Mouse (Mus musculus): ENCODE measurements around the gene Mettl7a3. TPM values are rescaled to one million over a fixed set of nuclear protein-coding genes. Genes with fewer than 3 reads are reported as not detected.
"Not testable (repeated sequence)": the region's sequence is repeated elsewhere in the genome, so short reads cannot be mapped to it uniquely, and the experiment has no call there.

The Mettl7a3 gene
- polyA plus RNA-seq, 2 experiments = 0.60 to 0.70 TPM

DNA sequence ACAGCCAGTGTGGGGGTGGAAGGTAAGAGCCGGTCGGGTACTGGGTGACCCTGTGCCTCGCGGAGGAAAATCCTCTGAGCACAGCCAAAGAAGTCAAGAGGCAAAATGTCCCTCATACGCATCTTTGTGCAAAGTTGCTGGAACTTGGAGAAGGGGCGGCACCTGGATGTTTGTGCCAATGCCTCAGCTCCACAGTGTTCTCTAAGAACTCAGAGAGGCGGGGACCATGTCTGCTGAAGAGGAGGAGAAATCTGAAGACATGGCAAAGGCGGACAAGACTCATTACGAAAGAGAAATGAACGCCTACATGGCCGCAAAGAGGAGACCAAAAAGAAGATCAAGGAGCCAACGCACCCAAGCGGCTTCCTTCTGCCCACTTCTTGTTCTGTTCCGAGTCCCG lies 33.2 kb upstream of the Mettl7a3 start:
- ATAC-seq (ENCODE audit: low FRiP score, low read depth) = no peak
- Histone ChIP-seq H3K27ac (replicated peaks; ENCODE audit: low read depth, low read length) (no peak overlapping the region), H3K27me3 (ENCODE audit: control insufficient read depth, insufficient read depth, low read length) (no peaks in the 10 kb centered on the region), H3K36me3 (ENCODE audit: control insufficient read depth, insufficient read depth, low read length) (no peaks in the 10 kb centered on the region), H3K4me2 (replicated peaks; ENCODE audit: low read depth, low read length, severe bottlenecking) (no peak overlapping the region), H3K9me3 (ENCODE audit: control insufficient read depth, low read length) (no peaks in the 10 kb centered on the region), H3K9ac (ENCODE audit: low read depth, low read length, severe bottlenecking) (no peak overlapping the region), H3K4me3 (replicated peaks; ENCODE audit: low read length) (no peak overlapping the region), H3K4me1 (ENCODE audit: control insufficient read depth, insufficient read depth, low read length) (0 out of 2 replicates have a peak, but pooled peaks cover 3% of the 10 kb centered on the region)
- DNase-seq (ENCODE audit: low spot score) = no peak
- WGBS = 86% methylated on average over 15 of the region's 15 CpGs
- TF ChIP-seq POLR2A (IDR thresholded peaks at IDR 0.05; ENCODE audit: borderline replicate concordance, extremely low read depth, insufficient read depth, insufficient read length) = no peak

DNA sequence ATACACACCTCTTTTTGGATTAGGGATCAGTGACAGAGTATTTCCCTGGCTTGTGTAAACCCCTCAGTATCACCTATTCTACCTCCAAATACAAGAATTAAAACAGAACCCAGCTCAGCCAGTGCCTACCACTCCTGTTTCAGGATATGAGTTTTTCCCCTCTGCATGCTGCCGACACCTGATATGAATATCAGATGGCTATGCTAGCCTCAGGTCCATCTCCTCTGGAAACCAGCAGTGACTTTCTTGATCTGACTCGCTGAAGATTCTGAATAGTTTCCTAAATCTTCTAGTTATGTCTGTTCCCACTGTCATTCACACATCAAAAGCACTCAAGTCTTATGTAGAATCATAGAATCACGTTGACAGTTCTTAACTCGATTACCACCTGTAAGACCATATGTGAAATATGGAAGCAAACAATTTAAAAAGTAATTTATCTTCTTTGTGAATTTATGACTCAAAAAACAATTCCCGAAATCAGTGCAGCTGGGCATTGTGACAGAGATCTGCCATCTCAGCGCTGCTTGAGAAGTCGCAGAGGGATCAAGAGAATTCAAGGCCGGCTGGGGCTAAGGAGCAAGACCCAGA lies 31.2 kb upstream of the Mettl7a3 start:
- H3K27ac ChIP-seq (replicated peaks; ENCODE audit: low read depth, low read length) = no peak overlapping the region
- no peaks in the 10 kb centered on the region for H3K9me3 ChIP-seq (ENCODE audit: control insufficient read depth, low read length)
- peak overlapping the region; percentile 90; the same call in 1 of the 2 replicates for H3K4me2 ChIP-seq (replicated peaks; ENCODE audit: low read depth, low read length, severe bottlenecking)
- DNase-seq (ENCODE audit: low spot score) (no peak), ATAC-seq (ENCODE audit: low FRiP score, low read depth) (no peak)
- H3K36me3 ChIP-seq (ENCODE audit: control insufficient read depth, insufficient read depth, low read length) = no peaks in the 10 kb centered on the region
- 0 out of 2 replicates have a peak, but pooled peaks cover 3% of the 10 kb centered on the region for H3K4me1 ChIP-seq (ENCODE audit: control insufficient read depth, insufficient read depth, low read length)
- H3K9ac ChIP-seq (ENCODE audit: low read depth, low read length, severe bottlenecking) = no peak overlapping the region
- WGBS = 54% methylated on average over 8 of the region's 8 CpGs
- H3K27me3 ChIP-seq (ENCODE audit: control insufficient read depth, insufficient read depth, low read length) = no peaks in the 10 kb centered on the region
- H3K4me3 ChIP-seq (replicated peaks; ENCODE audit: low read length) = peak overlapping the region; percentile 47
- no peak for TF ChIP-seq POLR2A (IDR thresholded peaks at IDR 0.05; ENCODE audit: borderline replicate concordance, extremely low read depth, insufficient read depth, insufficient read length)

DNA sequence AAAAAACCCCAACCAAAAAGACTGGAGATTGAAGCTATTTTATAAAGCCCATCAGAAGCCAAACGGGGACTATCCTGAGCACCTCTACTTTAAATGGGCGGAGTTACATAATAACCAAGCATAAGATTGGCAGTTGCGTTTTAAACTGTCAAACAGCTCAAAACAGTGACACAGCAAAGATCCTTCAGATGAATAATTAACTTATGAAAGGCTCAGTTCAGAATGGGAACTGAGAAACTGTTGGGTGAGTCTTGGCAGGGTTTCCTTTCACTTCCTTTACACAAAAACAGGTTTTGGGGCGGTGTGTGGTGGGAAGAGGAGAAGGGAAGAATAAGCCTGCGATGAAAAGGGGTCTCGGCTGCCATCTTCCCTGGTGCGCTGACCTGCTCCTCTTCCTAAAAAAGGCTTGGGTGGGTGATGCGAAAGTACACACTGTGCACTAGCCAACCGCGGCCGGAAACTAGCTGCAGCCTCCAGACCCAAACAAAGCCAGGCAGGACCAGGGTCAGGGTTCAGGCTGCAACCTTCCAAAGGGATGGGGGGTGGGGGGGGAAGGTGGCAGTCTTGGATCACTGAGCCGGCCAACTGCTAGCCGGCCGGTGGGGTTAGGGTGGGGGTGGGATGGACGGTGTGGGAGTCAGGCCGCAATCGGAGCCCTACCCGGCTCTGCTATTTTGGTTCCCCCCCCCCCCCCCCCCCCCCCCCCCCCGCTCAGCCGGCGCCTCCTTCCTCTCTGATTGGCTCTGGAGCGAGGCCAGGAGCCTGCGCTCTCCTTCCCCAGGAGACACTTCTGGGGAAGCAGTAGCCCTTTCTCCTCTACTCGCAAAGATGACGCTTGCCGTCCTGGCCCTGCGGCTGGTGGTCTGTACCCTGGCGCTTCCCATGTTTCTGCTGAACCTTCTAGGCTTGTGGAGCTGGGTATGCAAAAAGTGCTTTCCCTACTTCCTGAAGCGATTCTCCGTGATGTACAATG lies 30.4 kb upstream of the Mettl7a3 start, which contains the start of gene Mettl7a1:
Gene Mettl7a1, plus strand, starts transcription at position 122 of the 973 bp plus-strand sequence.
- ATAC-seq (ENCODE audit: low FRiP score, low read depth) (peak; percentile 68), DNase-seq (ENCODE audit: low spot score) (peak; percentile 79)
- H3K4me3 ChIP-seq (replicated peaks; ENCODE audit: low read length) = peak within 1 kb of the TSS; percentile 47
- H3K27me3 ChIP-seq (ENCODE audit: control insufficient read depth, insufficient read depth, low read length) = no peaks in the 10 kb centered on the region
- peak within 1 kb of the TSS; percentile 60 for H3K9ac ChIP-seq (ENCODE audit: low read depth, low read length, severe bottlenecking)
- peak within 1 kb of the TSS; percentile 68 for H3K27ac ChIP-seq (replicated peaks; ENCODE audit: low read depth, low read length)
- H3K36me3 ChIP-seq (ENCODE audit: control insufficient read depth, insufficient read depth, low read length) = no peaks in the 10 kb centered on the region
- H3K4me2 ChIP-seq (replicated peaks; ENCODE audit: low read depth, low read length, severe bottlenecking) = peak within 1 kb of the TSS; percentile 90
- TF ChIP-seq POLR2A (IDR thresholded peaks at IDR 0.05; ENCODE audit: borderline replicate concordance, extremely low read depth, insufficient read depth, insufficient read length) = 0 out of 2 replicates have a peak, but pooled peaks have one; percentile 55
- H3K4me1 ChIP-seq (ENCODE audit: control insufficient read depth, insufficient read depth, low read length) = 0 out of 2 replicates have a peak, but pooled peaks cover 3% of the 10 kb centered on the region
- no peaks in the 10 kb centered on the region for H3K9me3 ChIP-seq (ENCODE audit: control insufficient read depth, low read length)
- WGBS = 5% methylated on average over 16 of the region's 30 CpGs

DNA sequence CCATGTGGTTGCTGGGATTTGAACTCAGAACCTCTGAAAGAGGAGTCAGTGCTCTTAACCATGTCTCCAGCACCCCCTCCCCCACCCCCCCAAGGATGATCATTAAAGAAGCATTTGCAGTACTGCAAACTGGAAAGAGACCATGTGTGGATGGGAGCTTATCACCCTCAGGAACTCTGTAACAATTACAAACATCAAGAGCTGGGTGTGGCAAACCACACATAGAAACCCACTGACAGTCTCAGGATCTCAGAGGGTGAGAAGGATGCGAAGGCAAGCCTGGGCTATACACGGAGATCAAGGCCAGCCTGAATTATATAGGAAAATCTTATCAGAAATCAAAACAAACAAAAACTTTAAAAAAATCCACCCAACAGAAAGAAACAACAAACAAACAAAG lies 28.5 kb upstream of the Mettl7a3 start:
- Histone ChIP-seq H3K36me3 (ENCODE audit: control insufficient read depth, insufficient read depth, low read length) (no peaks in the 10 kb centered on the region), H3K9me3 (ENCODE audit: control insufficient read depth, low read length) (no peaks in the 10 kb centered on the region), H3K4me1 (ENCODE audit: control insufficient read depth, insufficient read depth, low read length) (0 out of 2 replicates have a peak, but pooled peaks cover 3% of the 10 kb centered on the region), H3K9ac (ENCODE audit: low read depth, low read length, severe bottlenecking) (no peak overlapping the region), H3K4me2 (replicated peaks; ENCODE audit: low read depth, low read length, severe bottlenecking) (no peak overlapping the region), H3K27me3 (ENCODE audit: control insufficient read depth, insufficient read depth, low read length) (no peaks in the 10 kb centered on the region), H3K4me3 (replicated peaks; ENCODE audit: low read length) (no peak overlapping the region), H3K27ac (replicated peaks; ENCODE audit: low read depth, low read length) (no peak overlapping the region)
- WGBS = 76% methylated on average over 2 of the region's 2 CpGs
- no peak for DNase-seq (ENCODE audit: low spot score)
- TF ChIP-seq POLR2A (IDR thresholded peaks at IDR 0.05; ENCODE audit: borderline replicate concordance, extremely low read depth, insufficient read depth, insufficient read length) = no peak
- no peak for ATAC-seq (ENCODE audit: low FRiP score, low read depth)

DNA sequence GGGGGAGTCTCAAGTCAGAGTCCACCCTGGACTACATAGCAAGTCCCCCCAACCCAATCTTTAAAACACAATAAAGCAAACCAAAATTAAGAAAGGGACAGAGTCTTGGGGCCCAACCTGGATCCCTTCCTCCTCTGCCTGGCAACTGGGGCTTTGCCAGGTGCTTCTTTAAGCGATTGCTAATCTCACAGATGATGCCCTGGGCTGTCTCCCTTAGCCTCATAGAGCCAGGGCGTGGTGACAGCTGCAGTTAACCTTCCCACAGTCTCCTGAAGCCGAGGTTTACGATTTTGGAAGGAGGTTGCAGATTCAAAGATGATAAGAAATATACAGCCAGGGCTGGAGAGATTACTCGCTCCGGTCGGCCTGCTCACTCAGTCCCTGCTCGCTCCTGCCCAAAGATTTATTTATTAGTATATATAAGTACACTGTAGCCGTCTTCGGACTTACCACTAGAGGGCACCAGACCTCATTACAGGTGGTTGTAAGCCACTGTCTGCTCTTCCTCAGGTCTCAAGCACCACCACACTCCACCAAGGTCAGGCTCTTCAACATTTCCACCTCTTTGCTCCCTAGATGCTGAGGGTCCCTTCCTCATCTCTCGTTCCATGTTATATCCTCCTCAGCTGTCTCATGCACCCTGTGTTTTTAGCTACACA lies 27.2 kb upstream of the Mettl7a3 start:
- H3K36me3 ChIP-seq (ENCODE audit: control insufficient read depth, insufficient read depth, low read length); H3K9me3 ChIP-seq (ENCODE audit: control insufficient read depth, low read length); H3K27me3 ChIP-seq (ENCODE audit: control insufficient read depth, insufficient read depth, low read length); ATAC-seq (ENCODE audit: low FRiP score, low read depth); H3K4me3 ChIP-seq (replicated peaks; ENCODE audit: low read length); H3K4me1 ChIP-seq (ENCODE audit: control insufficient read depth, insufficient read depth, low read length); H3K4me2 ChIP-seq (replicated peaks; ENCODE audit: low read depth, low read length, severe bottlenecking); H3K27ac ChIP-seq (replicated peaks; ENCODE audit: low read depth, low read length); H3K9ac ChIP-seq (ENCODE audit: low read depth, low read length, severe bottlenecking): not testable (repeated sequence)
- 39% methylated on average over 9 of the region's 11 CpGs for WGBS
- DNase-seq (ENCODE audit: low spot score) = peak; percentile 48
